Mouse (Mus musculus): ENCODE results near the gene Tmem54.

- TF ChIP-seq GATA1 (IDR thresholded peaks at IDR 0.05; ENCODE audit: low read length) (no peak), TAL1 (IDR thresholded peaks at IDR 0.05; ENCODE audit: low read length) (no peak)
These were observed 725 bp downstream of the Tmem54 start for GRCm38 (mm10) chr4:129106073-129106472.

Data from erythroblast, embryonic 14.5 days (primary cell).